Mouse (Mus musculus) thymus, postnatal 25 days (tissue): ENCODE measurements around the gene Rmnd1.
"Not testable (repeated sequence)": the region's sequence is repeated elsewhere in the genome, so short reads cannot be mapped to it uniquely, and the experiment has no call there.

Experiments used
- DNase-seq: peaks from one replicate; pipeline ENCODE4 v3.0.0; 2022

The Rmnd1 gene

DNA sequence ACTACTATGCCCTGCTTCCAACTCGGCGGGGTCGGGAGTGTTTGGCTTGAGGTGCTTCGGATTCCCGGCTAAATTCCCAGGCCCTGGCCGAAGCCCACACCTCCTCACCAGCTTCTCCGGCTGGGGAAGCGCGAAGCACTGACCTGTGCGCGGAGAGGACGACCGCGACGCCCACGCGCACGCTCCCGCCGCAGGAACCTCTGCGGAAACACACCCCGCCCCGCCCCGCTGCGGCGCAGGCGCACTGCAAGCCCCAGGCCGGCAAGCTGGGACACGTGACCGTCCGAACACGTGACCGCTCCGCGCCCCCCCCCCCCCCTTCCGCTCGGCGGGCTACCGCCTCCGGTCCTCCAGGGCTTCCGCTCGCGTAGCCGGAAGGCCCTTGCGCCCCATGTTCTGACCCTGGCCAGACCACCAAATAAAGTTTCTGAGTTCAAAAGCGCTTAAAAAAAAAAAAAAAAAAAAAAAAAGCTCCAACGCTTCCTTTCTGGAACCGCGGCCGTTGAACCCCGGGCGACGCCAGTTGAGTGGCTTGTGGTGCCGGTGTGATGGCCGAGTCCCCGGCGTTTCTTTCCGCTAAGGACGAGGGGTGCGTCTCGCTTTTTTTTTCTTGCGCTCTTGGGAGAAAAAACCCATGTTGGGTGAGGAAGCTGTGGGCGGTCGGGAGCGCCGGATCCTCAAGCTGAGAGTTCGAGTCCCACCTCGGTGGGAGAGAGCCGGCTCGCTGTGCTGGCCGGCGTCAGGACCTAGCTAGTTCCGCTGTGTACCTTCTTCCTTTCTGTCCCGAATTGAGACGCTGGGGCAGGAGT is at the start of gene Rmnd1, which contains the start of gene Armt1:
TSS of gene Rmnd1 (minus strand) at position 266 of the 809 bp plus-strand sequence.
TSS of gene Armt1 (plus strand) at position 345 of the 809 bp plus-strand sequence.
- DNase-seq = peak; percentile 95

DNA sequence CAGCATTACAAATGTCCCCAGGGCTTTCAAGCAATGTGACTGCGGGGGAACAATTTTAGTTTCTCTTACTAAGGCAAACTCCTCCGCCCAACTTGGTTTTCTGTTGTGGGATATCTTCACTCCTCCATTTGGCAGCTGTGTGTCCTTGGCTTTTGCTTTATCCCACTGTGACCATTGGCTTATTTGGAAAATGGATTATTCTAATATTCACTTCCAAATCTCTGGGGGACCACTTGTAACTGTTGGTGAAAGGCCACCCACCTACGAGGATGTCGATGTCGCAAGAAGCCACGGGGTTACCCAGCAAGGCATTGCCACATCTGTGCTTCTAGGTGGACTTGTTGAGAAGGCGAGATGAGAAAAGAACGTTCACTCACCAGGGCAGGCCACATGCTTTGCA is 49.5 kb upstream of the Rmnd1 start:
- no peak for DNase-seq

DNA sequence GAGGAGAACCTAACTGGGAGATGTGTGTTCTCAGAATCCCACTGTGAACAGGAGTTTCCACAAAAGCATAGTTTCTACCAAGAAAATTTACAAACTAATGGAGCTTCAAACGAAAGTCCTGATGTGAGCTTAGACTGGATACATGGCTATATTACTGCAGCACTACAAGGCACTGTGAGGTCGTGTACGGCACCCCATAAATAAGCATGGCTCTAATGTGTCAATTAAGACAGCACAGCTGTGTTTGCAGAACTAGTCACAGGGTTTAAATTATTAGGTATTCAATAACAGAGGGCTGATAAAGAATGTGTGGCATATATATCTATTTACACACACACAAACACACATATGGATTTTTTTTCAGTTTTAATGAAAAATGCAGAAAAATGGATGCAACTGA is 48.7 kb upstream of the Rmnd1 start:
- DNase-seq = no peak

DNA sequence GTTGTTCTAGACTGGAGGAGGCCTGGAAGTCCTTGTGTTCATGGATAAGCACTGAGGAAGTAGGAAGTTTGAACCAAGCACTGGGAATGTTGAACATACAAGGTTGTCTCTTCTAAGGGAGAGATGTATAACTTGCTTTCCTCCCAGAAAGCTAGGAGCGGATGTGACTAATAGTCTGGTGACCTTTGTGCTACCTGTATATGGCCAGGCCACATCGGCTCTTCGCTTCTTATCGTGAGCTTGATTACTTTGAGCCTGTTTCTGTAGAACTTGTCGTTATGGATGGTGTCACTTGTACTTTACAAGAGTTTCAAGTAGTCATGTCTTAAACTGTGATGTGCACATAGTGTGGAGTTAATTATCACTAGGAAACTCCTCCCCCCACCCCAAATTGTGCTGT is 44.4 kb upstream of the Rmnd1 start:
- DNase-seq = no peak

DNA sequence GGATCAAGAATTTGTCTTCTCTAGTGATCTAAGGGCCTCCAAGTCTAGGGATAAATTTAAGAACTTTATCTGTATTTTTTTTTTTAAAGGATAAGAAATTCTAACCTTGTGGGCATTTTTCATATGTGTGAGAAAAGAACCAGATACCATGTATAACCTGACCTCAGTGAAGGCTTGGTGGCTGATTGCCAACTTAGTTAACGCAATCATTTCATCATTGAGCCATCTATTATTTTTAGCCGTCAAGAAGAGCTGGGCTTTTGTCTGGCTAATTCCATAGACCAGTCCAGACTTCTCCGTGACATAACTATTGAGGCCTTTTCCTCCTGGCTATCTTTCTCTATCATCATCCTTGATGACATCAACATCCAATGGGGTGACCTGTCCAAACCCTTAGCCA is 43.2 kb upstream of the Rmnd1 start:
- no peak for DNase-seq

DNA sequence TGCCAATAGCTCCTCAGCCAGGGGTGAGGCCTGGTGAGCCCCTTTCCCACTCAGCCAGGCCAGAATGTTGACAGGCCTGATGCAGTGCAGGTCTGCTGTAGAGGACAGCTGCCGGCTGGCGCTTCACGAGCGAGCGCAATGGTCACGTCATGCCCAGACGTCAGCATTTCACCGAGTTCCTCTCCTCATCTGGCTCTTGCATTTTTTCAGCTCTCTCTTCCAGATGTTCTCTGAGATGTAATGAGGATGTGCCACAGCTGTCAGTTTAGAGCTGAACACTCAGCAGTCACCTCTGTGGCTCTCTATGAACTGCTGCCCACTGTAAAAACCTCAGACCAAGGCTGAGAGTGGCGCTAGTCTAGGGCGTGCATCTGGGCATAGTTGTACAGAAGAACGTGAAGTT is 41.4 kb upstream of the Rmnd1 start:
- no peak for DNase-seq

DNA sequence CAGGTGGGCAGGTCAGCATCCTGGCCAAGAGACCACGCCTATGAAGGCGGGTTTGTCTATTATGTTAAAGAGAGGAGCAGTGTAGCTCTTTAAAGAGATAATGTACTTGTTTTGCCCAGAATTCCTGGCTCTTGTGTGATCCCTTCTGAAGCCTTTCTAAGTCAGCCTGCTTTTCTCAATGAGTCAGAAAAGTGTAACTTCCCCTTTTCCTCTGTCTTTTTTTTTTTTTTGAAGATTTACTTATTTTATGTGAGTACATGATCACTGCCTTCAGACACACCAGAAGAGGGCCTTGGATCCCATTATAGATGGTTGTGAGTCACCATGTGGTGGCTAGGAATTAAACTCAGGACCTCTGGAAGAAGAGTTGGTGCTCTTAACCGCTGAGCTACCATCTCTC is 37.2 kb upstream of the Rmnd1 start:
- DNase-seq = no peak

DNA sequence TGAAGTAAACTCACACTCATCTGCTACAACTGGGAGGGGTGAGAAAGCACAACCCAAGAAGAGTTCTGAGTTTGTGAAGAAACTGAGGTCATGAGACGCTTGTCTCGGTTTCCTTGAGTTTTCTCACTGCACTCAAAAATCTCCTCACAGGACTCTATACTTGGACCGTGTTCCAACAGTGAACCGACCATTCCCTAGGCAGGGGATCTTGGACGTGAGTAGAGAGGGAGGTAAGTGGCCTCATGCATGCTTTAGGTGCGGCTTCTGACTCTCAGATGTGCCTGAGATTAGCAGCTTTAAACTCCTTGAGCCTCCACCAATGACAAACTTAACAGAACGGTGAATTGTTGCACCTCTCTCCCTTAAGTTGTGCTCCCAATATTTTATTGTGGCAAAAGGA is 33.6 kb upstream of the Rmnd1 start:
- DNase-seq = no peak

DNA sequence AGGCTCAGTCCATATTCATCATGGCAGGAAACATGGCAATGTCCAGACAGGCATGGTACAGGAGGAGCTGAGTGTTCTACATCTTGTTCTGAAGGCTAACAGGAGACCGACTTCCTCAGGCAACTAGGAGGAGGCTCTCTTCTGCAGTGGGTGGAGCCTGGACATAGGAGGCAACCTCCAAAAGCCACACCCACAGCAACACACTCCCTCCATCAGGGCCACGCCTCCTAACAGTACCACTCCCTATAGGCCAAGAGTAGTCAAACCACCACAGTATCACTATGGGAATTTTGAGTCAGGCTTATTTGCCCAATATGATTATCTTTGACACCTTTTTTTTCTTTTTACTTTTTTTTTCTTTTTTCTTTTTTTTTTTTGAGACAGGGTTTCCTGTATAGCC is 28.0 kb upstream of the Rmnd1 start:
- DNase-seq = no peak

DNA sequence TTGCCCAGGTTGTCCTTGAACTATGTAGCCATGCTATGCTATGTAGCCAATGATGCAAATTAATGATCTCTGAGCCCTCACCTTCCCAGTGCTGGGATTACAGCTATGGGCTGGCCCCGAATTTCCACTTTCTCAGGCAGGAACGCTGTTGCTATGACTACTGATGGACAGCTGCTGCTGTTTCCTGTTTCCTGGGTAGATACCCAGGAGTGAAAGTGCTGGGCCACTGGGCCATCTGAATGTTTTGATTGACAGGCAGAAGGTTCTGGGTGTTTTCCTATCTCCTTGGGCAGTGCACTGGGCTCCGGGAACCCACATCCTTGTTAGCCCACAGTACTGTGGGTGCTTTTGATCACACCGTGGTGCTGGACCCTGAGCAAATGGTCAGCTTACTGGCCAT is 24.2 kb upstream of the Rmnd1 start:
- DNase-seq = no peak

DNA sequence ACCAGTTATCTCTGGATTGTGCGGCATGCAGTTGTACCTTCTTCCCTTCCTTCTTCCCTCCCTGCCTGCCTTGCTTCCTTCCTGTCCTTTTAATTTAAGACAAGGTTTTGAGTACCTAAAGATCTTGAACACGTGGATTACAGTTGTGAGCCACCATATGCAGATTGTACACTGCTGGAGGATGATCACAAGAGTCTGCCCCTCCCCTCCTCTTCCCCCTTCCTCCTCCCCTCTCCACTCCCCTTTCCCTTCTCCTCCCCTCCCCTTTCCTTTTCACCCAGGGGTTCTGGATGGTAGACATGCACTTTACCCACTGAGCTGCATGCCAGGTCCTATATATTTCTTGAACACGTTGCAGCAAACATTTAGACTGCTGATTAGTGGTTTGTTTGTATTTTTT is 3.2 kb upstream of the Rmnd1 start:
- DNase-seq = no peak

DNA sequence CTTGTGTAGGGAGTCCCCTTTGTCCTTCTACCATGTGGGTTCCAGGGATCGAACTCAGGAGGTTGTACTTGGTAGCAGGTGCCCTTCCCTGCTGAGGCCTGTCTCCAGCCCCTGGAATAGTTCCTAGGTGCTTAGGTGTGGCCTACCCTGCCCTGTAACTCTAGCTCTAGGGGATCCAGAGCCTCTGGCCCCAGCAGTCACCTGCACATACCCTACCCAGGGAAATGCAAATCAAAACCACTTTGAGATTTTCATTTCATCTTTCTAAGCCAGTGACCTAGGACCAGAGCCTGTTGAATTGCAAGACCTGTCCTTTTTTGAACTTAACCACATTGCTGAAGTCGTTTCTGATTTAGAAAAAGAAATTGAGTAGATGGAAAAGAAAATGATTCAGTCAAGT is 1.7 kb upstream of the Rmnd1 start:
- DNase-seq = not testable (repeated sequence)

DNA sequence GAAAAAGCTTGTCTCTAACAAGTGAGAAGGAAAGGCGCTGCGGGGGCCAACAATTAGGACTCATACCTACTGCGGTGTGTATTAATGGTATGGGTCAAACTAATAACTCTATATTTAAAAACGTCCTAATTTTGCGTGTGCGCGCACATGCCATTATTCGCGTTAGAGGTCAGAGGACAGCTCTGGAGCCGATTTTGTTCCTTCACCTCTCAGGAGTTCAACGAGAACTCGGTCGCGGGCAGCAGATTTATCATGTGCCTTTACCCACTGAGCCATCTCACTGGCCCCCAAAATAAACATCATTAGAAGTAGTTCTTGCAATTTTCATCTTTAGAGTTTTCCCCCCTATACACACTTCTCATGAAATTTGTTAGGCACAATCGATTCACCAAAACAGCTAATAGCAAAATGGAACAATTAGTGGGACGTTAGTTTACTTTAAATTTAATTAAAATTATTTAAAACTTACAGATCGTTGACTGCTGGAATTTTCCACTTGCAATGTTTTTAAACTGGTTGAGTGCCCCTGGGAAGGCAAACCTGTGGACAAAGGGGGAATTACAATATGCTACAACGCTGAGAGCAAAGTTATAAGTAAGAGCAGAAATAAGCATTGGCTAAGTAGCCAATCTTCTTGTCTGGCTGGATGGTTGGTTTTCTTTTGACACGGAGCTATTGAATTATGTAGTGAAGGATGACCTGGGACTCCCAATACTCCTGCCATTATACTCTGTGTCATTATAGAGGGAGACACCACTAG is 988 bp upstream of the Rmnd1 start:
- no peak for DNase-seq

DNA sequence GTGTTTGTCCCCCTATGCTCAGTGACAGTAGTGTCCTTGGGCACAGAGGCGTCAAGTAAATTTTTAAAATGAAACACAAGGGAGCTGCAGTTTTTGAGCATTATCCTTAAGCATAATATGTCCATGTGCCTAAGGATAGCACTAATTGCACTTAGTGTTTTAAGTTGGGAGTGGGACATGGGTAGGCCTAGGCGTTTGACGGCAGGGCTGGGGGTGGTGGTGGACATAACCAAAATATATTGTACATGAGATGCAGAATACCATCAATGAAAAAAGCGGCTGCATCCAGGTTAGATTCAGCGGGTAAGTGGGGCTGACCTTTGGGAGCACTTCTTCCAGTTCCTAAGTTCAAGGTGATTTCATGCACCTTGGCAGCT is 454 bp downstream of the Rmnd1 start:
- DNase-seq = no peak

DNA sequence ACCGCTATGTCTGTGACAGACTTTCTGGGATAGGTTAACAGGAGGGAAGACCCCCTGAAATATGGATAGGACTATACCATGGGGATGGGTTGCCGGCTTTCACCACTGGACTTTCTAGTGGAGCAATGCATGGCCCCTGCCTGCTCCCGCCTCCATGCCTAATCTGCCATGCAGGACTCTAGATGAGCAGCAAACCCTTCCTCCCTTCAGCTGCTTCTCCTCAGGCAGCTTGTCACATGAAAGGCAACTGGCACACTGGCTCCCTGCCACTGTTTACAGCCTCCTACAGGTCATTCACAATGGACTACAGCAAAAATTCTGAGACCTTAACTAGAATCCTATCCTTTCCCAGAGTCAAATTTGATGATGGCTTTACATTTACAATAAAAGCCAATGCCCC is 1.4 kb downstream of the Rmnd1 start:
- no peak for DNase-seq

DNA sequence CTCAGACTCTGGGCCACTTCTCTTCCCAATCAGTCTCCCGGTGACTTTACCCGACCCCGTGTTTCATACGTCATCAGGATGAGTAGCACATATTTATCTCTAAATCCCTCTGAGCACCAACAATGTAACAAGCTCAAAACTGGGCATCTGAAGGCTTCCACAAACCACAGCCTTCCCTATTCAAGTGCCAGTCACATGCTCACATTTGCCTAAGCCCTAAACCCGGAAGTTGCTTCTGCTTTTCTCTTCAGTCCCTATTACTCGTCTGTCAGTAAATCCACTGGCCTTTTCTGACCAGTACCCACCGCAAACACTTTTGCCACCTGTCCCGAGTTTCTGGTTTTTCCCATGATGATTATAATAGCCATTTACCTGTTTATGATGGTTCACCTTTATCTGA is 1.8 kb downstream of the Rmnd1 start:
- DNase-seq = no peak

DNA sequence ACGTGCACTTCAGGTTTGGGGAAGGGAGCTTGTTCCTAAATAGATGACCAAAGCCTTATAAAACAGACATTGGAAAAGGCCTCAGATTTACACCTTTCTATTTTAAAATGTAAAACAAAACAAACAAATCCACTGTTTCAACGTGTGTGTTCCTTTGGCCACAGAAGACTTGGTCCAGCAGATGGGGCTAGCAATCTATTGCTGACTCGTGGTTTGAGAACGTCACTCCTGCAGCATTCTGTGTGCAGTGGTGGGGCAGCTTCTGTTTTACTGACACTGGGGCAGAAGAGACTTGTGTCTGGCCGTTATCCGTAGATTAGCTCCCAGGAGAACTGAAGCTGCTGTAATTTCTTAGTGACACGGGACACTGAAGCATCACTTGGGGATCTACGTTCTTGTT is 6.9 kb downstream of the Rmnd1 start:
- no peak for DNase-seq

DNA sequence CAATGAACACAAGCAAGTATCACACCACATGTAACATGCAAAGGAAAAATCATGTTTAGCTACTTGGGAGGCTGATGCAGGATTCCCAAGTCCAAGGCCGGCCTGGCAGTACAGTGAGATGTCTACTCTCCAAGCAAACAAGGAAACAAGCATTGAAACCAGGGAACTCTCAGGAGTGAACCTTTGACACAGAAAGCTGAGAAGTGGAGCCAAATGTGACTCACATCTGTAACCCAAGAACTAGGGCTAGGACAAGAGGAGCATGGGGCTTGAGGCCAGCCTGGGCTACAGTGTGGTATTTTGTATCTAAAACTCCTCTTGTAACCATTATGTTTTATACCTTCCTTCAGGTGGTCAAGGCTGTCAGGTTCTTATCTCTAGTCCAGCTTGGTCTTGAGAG is 25.0 kb downstream of the Rmnd1 start:
- DNase-seq = no peak

DNA sequence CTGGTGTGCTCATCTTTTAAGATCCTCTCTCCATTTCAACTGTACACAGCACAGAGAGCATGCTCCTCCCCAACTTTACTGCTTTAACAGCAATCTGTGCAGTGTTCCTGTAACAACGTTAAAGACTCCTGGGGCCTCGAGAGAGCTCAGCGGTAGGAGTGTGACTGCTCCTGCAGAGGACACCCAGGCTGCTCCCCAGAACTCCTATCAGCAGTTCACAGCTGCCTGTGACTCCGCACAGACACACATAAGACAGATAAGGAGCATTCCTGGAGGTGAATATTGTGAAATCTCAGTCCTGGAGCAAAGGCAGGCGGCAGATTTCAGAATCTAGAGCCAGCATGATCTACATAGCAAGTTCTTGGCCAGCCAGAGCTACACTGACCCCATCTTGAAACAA is 26.7 kb downstream of the Rmnd1 start:
- no peak for DNase-seq

DNA sequence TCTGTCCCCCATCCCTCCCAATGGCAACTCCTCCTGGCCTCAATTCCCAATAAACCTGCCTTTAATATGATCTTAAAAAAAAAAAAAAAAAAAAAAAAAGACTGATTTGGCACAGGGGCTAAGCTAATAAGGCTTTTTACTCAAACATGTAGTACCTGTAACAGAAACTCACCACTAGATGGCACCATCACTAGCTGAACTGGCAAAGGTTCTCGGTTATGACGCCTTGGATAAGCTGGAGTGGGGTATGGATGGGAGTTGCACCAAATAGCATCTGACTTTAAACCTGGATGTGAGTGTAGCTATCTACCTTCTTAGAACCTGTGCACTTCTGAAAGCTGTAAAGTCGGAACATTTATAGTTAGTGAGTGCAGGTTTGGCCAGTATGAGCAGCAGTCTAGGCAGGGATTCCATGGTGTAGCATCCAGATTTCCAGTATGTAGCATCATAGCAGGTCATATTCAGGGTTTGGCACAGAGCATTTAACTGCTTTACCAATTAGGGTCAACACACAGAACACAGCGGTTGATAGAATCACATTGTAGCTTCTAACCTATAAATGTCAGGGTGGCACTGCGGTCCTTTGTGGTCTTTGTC is 27.2 kb downstream of the Rmnd1 start:
- peak; percentile 37 for DNase-seq

DNA sequence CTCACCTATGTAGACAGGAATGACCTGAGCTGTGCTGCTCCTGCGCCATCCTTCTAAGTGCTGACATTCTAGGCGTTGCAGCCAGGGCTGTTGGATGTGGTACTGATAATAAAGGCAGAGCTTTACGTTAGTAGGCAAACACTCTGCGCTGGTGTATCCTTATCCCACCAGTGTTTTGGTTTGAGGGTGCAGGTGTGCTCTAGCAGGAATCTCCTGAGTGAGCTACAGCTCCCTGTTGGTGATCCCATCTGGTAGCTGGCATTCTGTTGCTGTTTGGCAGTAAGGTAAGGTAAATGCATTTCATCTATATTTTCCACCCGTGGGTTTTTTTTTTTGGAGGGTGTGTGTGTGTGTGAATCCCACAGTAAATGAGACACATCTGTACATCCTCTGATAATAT is 34.1 kb downstream of the Rmnd1 start:
- no peak for DNase-seq

DNA sequence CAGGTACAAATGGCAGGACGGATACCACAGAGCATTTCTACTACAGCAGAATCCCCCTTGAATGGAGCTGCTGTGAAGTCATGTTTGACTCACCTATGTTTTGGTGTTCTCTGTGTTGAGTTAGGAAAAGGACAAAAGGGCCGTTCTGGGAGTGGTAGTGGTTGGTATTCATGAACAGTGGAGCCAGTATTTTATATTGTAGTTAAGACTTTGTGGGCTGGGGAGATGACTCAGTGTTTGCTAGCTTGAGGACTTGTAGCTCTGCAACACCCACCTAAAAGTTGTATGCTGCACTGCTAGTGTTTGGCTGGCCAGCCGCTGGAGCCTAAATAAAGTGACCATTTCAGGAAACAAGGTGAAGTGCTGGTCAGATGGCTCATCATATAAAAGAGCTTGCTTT is 36.9 kb downstream of the Rmnd1 start:
- DNase-seq = no peak

DNA sequence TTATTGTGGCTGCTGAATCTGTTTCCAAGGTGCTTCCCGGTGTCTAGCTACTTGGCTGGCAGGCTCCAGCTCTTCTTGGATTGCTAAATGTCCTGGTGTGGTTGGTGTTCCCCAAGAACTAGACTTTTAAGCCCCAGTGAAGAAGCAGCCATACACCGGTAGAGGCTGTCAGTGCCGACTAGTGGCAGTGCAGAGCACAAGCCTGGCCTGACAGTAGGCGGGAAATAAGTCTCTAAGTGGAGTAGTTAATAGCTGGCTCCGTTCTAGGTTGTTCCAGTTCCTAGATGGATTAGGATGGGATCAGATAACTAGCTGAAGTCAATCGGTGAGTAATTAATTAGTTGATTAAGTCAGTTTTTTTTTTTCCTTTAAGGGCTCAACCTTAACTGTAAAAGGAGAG is 40.3 kb downstream of the Rmnd1 start:
- DNase-seq = peak; percentile 51

DNA sequence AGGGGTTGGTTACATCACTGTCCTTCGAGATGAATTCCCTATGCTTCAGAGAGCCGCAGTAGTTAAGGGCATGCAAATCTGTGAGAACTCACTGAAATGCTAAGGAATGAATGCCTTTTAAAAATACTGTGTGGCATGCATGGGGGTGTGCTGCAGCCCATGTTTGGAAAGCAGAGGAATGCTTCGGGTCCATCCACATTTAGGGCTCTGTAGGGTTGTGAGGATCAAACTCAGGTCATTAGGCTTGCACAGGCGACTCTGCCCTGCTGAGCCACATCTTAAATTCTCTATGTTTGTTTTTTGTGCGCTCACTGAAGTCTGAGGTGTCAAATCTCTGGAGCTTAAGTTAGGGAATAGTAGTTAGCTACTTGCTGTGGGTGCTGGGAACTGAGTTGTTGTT is 41.1 kb downstream of the Rmnd1 start:
- no peak for DNase-seq
